Mouse (Mus musculus) liver, postnatal 0 days (tissue): ENCODE measurements around the gene Tmf1.

Experiments
- CTCF ChIP-seq: sonication (generic); IDR thresholded peaks from 2 replicates; pipeline ENCODE4 v1.5.1; 2016; ENCODE audit warnings: antibody characterized with exemption, low read depth
- EP300 ChIP-seq: IDR thresholded peaks from 2 replicates; pipeline ENCODE4 v1.6.1; 2016; ENCODE audit warnings: antibody characterized with exemption, low read depth, mild to moderate bottlenecking

DNA sequence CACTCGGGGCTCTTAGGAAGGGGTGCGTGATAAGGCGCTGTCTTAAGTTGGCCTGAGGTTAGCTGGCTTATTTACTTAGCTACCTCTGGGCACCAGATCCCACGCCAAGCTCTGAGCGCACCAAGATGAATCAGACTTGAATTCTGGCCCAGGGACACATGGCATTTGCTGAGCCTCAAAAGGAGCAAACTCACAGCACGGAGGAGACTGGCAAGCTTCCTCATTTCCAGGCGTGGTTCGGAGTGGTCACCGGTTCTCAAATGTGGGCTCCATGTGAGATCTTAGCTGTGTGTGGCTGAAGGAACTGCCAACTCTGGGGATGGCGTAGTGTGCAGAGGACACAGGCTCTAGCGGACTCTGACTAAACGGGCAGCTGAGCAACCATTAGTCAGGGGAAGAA lies 33.1 kb upstream of the Tmf1 start:
- no peak for TF ChIP-seq EP300
- TF ChIP-seq CTCF = no peak
